Mouse (Mus musculus) midbrain, embryonic 10.5 days (tissue): ENCODE results near the gene Higd1b. TPM values are rescaled to one million over a fixed set of nuclear protein-coding genes. Genes with fewer than 3 reads are reported as not detected.

Experiments used
- DNase-seq: peaks from one replicate; pipeline ENCODE4 v3.0.0-alpha.2; 2017; ENCODE audit warnings: low spot score
- H3K27ac ChIP-seq: fragments of 300-500 bp; sonication (generic); replicated peaks from 2 replicates; pipeline ENCODE4 v1.5.1; 2016; ENCODE audit warnings: mild to moderate bottlenecking
- H3K27me3 ChIP-seq: fragments of 300-500 bp; sonication (generic); 2 replicates; pipeline ENCODE4 v1.6.1; 2016; ENCODE audit warnings: low read depth, mild to moderate bottlenecking; ENCODE audit not compliant: poor library complexity, severe bottlenecking
- H3K36me3 ChIP-seq: fragments of 300-500 bp; sonication (generic); 2 replicates; pipeline ENCODE4 v1.6.1; 2016; ENCODE audit warnings: mild to moderate bottlenecking, moderate library complexity
- H3K4me1 ChIP-seq: fragments of 300-500 bp; sonication (generic); 2 replicates; pipeline ENCODE4 v1.6.1; 2016
- H3K4me3 ChIP-seq: fragments of 300-500 bp; sonication (generic); 2 replicates; pipeline ENCODE4 v1.5.1; 2016; ENCODE audit warnings: mild to moderate bottlenecking, moderate library complexity
- H3K9me3 ChIP-seq: fragments of 300-500 bp; sonication (generic); replicated peaks from 2 replicates; pipeline ENCODE4 v1.6.1; 2016; ENCODE audit warnings: mild to moderate bottlenecking
- WGBS: fragments of 180-500 bp; shearing (Covaris S2); methylation state at CpG from one replicate; pipeline ENCODE4 v1.1.7; 2016; 5-methylcytosine and 5-hydroxymethylcytosine counted together
- polyA plus RNA-seq: library from polyadenylated mRNA; unstranded; fragments of >200 nt; fragmentation: Nextera tagmentation; extraction: Ambion mirVana; gene quantifications from 2 replicates; pipeline ENCODE4 v1.2.1, GENCODE M21; 2016

Higd1b gene
- polyA plus RNA-seq, result not detected in 2 replicates

GRCm38 (mm10) chr11:102835549-102835948 is at the start of gene Higd1b:
Gene Higd1b, plus strand, starts transcription at chr11:102835849.
- Histone ChIP-seq H3K9me3 (no peaks in the 10 kb centered on the region), H3K4me1 (no peaks in the 10 kb centered on the region), H3K4me3 (no peak within 1 kb of the TSS), H3K27ac (no peak within 1 kb of the TSS), H3K27me3 (no peaks in the 10 kb centered on the region), H3K36me3 (peaks cover 49% of the 10 kb centered on the region)
- WGBS, result 84% methylated on average over 4 of the region's 4 CpGs
- no peak for DNase-seq

GRCm38 (mm10) chr11:102787688-102788177 is 47.9 kb upstream of the Higd1b start:
- Histone ChIP-seq H3K27me3 (no peaks in the 10 kb centered on the region), H3K9me3 (no peaks in the 10 kb centered on the region), H3K4me3 (no peak overlapping the region), H3K27ac (no peak overlapping the region), H3K4me1 (peaks cover 4% of the 10 kb centered on the region; the same call in 1 of the 2 replicates), H3K36me3 (no peaks in the 10 kb centered on the region)
- WGBS, result 89% methylated on average over 5 of the region's 5 CpGs
- DNase-seq, result no peak

GRCm38 (mm10) chr11:102791682-102792445 is 43.8 kb upstream of the Higd1b start:
- Histone ChIP-seq H3K27me3 (no peaks in the 10 kb centered on the region), H3K4me3 (no peak overlapping the region), H3K27ac (no peak overlapping the region), H3K36me3 (peaks cover 15% of the 10 kb centered on the region), H3K4me1 (peaks cover 12% of the 10 kb centered on the region), H3K9me3 (no peaks in the 10 kb centered on the region)
- WGBS, result 71% methylated on average over 14 of the region's 14 CpGs
- no peak for DNase-seq

GRCm38 (mm10) chr11:102794157-102794556 is 41.5 kb upstream of the Higd1b start:
- H3K36me3 ChIP-seq, result peaks cover 37% of the 10 kb centered on the region

GRCm38 (mm10) chr11:102803453-102803852 is 32.2 kb upstream of the Higd1b start:
- DNase-seq, result no peak
- 86% methylated on average over 5 of the region's 5 CpGs for WGBS
- Histone ChIP-seq H3K36me3 (peaks cover 85% of the 10 kb centered on the region), H3K4me1 (no peaks in the 10 kb centered on the region), H3K27ac (no peak overlapping the region), H3K9me3 (no peaks in the 10 kb centered on the region), H3K4me3 (no peak overlapping the region), H3K27me3 (no peaks in the 10 kb centered on the region)

More at GRCm38 (mm10) chr11:102794157-102794556, 41.5 kb upstream of the Higd1b start:
- WGBS, result 59% methylated on average over 8 of the region's 8 CpGs
- Histone ChIP-seq H3K27me3 (no peaks in the 10 kb centered on the region), H3K9me3 (no peaks in the 10 kb centered on the region), H3K27ac (no peak overlapping the region), H3K4me3 (no peak overlapping the region), H3K4me1 (peaks cover 12% of the 10 kb centered on the region)
- no peak for DNase-seq

- DNase-seq, result no peak
- WGBS, result 76% methylated on average over 5 of the region's 5 CpGs
- Histone ChIP-seq H3K27me3 (no peaks in the 10 kb centered on the region), H3K36me3 (peaks cover 54% of the 10 kb centered on the region), H3K9me3 (no peaks in the 10 kb centered on the region), H3K27ac (no peak overlapping the region), H3K4me3 (no peak overlapping the region), H3K4me1 (0 out of 2 replicates have a peak, but pooled peaks cover 2% of the 10 kb centered on the region)
Measured at GRCm38 (mm10) chr11:102808246-102808645, 27.4 kb upstream of the Higd1b start.

- no peaks in the 10 kb centered on the region for H3K9me3 ChIP-seq
- H3K27me3 ChIP-seq, result no peaks in the 10 kb centered on the region
- no peak overlapping the region for H3K4me3 ChIP-seq
- no peak for DNase-seq
- peaks cover 28% of the 10 kb centered on the region for H3K36me3 ChIP-seq
- H3K27ac ChIP-seq, result no peak overlapping the region
- peaks cover 20% of the 10 kb centered on the region for H3K4me1 ChIP-seq
- 83% methylated on average over 4 of the region's 4 CpGs for WGBS
Measured at GRCm38 (mm10) chr11:102810721-102811485, 24.7 kb upstream of the Higd1b start.

GRCm38 (mm10) chr11:102814881-102815280 is 20.8 kb upstream of the Higd1b start:
- Histone ChIP-seq H3K27ac (no peak overlapping the region), H3K4me1 (peaks cover 47% of the 10 kb centered on the region), H3K27me3 (no peaks in the 10 kb centered on the region; the same call in none of the 2 replicates), H3K9me3 (no peaks in the 10 kb centered on the region), H3K36me3 (peaks cover 12% of the 10 kb centered on the region), H3K4me3 (no peak overlapping the region)
- no peak for DNase-seq

- H3K27me3 ChIP-seq, result peaks cover 16% of the 10 kb centered on the region
- H3K9me3 ChIP-seq, result no peaks in the 10 kb centered on the region
- H3K4me1 ChIP-seq, result peaks cover 47% of the 10 kb centered on the region
- peak; percentile 68 for DNase-seq
- WGBS, result under 1% methylated on average over 90 of the region's 92 CpGs
- no peaks in the 10 kb centered on the region for H3K36me3 ChIP-seq
- peak overlapping the region; percentile 95 for H3K4me3 ChIP-seq
- peak overlapping the region; percentile 99 for H3K27ac ChIP-seq
Measured at GRCm38 (mm10) chr11:102818121-102819020, 17.3 kb upstream of the Higd1b start.

GRCm38 (mm10) chr11:102819021-102819782 is 16.4 kb upstream of the Higd1b start, which contains the start of gene Gjc1:
Gene Gjc1, minus strand, starts transcription at chr11:102819700.
- WGBS, result under 1% methylated on average over 66 of the region's 97 CpGs
- H3K27me3 ChIP-seq, result peaks cover 16% of the 10 kb centered on the region
- H3K4me3 ChIP-seq, result peak within 1 kb of the TSS; percentile 95
- no peaks in the 10 kb centered on the region for H3K9me3 ChIP-seq
- no peaks in the 10 kb centered on the region for H3K36me3 ChIP-seq
- peak; percentile 80 for DNase-seq
- H3K4me1 ChIP-seq, result peaks cover 43% of the 10 kb centered on the region
- H3K27ac ChIP-seq, result peak within 1 kb of the TSS; percentile 99

- Histone ChIP-seq H3K27ac (peak overlapping the region; percentile 99), H3K4me3 (peak overlapping the region; percentile 95), H3K4me1 (peaks cover 39% of the 10 kb centered on the region), H3K27me3 (peaks cover 16% of the 10 kb centered on the region), H3K36me3 (no peaks in the 10 kb centered on the region), H3K9me3 (no peaks in the 10 kb centered on the region)
- no peak for DNase-seq
- WGBS, result 6% methylated on average over 14 of the region's 14 CpGs
Measured at GRCm38 (mm10) chr11:102819783-102820385, 15.8 kb upstream of the Higd1b start.
